Mouse (Mus musculus): ENCODE results near the gene Aip. TPM values are rescaled to one million over a fixed set of nuclear protein-coding genes. Genes with fewer than 3 reads are reported as not detected.
A peak's percentile ranks its signal among the peaks of the same experiment; 100 is the strongest.

The Aip gene
- total RNA-seq, 1 experiment: 26.9 TPM

DNA sequence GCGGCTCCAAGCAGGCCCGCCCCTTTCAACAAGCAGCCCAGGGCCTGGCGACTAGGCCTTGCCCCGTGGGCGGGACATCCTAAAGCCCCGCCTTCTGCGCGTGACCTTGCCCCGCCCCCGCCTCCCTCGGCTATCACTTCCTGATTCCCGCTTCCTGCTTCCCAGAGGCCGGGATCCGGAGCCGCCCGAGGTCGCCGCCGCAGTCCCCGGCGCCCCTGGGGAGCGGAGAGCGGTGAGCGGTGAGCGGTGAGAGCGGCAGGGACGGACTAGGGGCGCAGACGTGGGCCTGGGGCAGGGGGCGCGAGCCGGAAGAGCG is 22.8 kb upstream of the Aip start, which contains the start of gene Coro1b:
Gene Coro1b (plus strand): TSS at position 129 of the 316 bp plus-strand sequence.
- H3K9ac ChIP-seq (ENCODE audit: insufficient read depth, low read depth, low read length, poor library complexity, severe bottlenecking): peak within 1 kb of the TSS; percentile 86
- peak within 1 kb of the TSS; percentile 85 to 86 for H3K4me3 ChIP-seq (ENCODE audit: insufficient read depth in 1 of 2, low read depth in 1 of 2, low read length in 2 of 2, poor library complexity in 1 of 2, severe bottlenecking in 1 of 2)
- peaks cover 3 to 41% of the 10 kb centered on the region in 2 experiments for H3K4me1 ChIP-seq (ENCODE audit: control insufficient read depth in 2 of 2, insufficient read depth in 2 of 2, low read length in 2 of 2, poor library complexity in 1 of 2)
- no peaks in the 10 kb centered on the region for H3K9me3 ChIP-seq (ENCODE audit: control insufficient read depth, insufficient read depth, low read depth, low read length)
- TF ChIP-seq ZNF384 (IDR thresholded peaks at IDR 0.05; ENCODE audit: low read depth, low read length): no peak
- no peak for TF ChIP-seq ZC3H11A (IDR thresholded peaks at IDR 0.05; ENCODE audit: borderline replicate concordance, low read depth, low read length)
- TF ChIP-seq HCFC1 (IDR thresholded peaks at IDR 0.05; ENCODE audit: borderline replicate concordance, insufficient read depth, low read length): no peak
- TF ChIP-seq CHD2 (IDR thresholded peaks at IDR 0.05; ENCODE audit: low read depth, low read length): no peak
- no peak for TF ChIP-seq MAFK (IDR thresholded peaks at IDR 0.05; ENCODE audit: insufficient read depth, low read depth, low read length)
- H3K36me3 ChIP-seq (ENCODE audit: control insufficient read depth, insufficient read depth, low read length, poor library complexity, severe bottlenecking): peaks cover 21% of the 10 kb centered on the region; the same call in 1 of the 2 replicates
- in situ Hi-C loops (cut with MboI; ENCODE audit: low sequenced_read_pairs in 2 of 2, unreplicated experiment in 2 of 2): no loop called here
- no peak within 1 kb of the TSS; the same call in 1 of the 2 replicates for H3K27ac ChIP-seq (ENCODE audit: insufficient read depth, low read depth, low read length, poor library complexity, severe bottlenecking)
- peak; percentile 82 for DNase-seq (ENCODE audit: low read depth, low spot score)

GRCm38 (mm10) chr19:4147782-4148490 is 22.3 kb upstream of the Aip start:
- in situ Hi-C loops (cut with MboI; ENCODE audit: low sequenced_read_pairs in 2 of 2, unreplicated experiment in 2 of 2): no loop called here
- DNase-seq (ENCODE audit: low read depth, low spot score): no peak
- TF ChIP-seq HCFC1 (IDR thresholded peaks at IDR 0.05; ENCODE audit: borderline replicate concordance, insufficient read depth, low read length): no peak
- TF ChIP-seq CHD2 (IDR thresholded peaks at IDR 0.05; ENCODE audit: low read depth, low read length): no peak
- TF ChIP-seq MAFK (IDR thresholded peaks at IDR 0.05; ENCODE audit: insufficient read depth, low read depth, low read length): no peak
- TF ChIP-seq ZC3H11A (IDR thresholded peaks at IDR 0.05; ENCODE audit: borderline replicate concordance, low read depth, low read length): no peak
- TF ChIP-seq ZNF384 (IDR thresholded peaks at IDR 0.05; ENCODE audit: low read depth, low read length): no peak
- no peaks in the 10 kb centered on the region for H3K9me3 ChIP-seq (ENCODE audit: control insufficient read depth, insufficient read depth, low read depth, low read length)
- H3K4me1 ChIP-seq (ENCODE audit: control insufficient read depth in 2 of 2, insufficient read depth in 2 of 2, low read length in 2 of 2, poor library complexity in 1 of 2): peaks cover 3 to 36% of the 10 kb centered on the region in 2 experiments
- peak overlapping the region in 1 of 2 experiments; percentile 86; a peak in 2 of 4 replicates for H3K4me3 ChIP-seq (ENCODE audit: insufficient read depth in 1 of 2, low read depth in 1 of 2, low read length in 2 of 2, poor library complexity in 1 of 2, severe bottlenecking in 1 of 2)
- H3K9ac ChIP-seq (ENCODE audit: insufficient read depth, low read depth, low read length, poor library complexity, severe bottlenecking): no peak overlapping the region
- H3K36me3 ChIP-seq (ENCODE audit: control insufficient read depth, insufficient read depth, low read length, poor library complexity, severe bottlenecking): peaks cover 17% of the 10 kb centered on the region; the same call in 1 of the 2 replicates
- H3K27ac ChIP-seq (ENCODE audit: insufficient read depth, low read depth, low read length, poor library complexity, severe bottlenecking): no peak overlapping the region

GRCm38 (mm10) chr19:4147022-4147405 is 21.4 kb upstream of the Aip start:
- in situ Hi-C loops (cut with MboI; ENCODE audit: low sequenced_read_pairs in 2 of 2, unreplicated experiment in 2 of 2): no loop called here
- TF ChIP-seq ZNF384 (IDR thresholded peaks at IDR 0.05; ENCODE audit: low read depth, low read length): no peak
- no peak for TF ChIP-seq HCFC1 (IDR thresholded peaks at IDR 0.05; ENCODE audit: borderline replicate concordance, insufficient read depth, low read length)
- TF ChIP-seq MAFK (IDR thresholded peaks at IDR 0.05; ENCODE audit: insufficient read depth, low read depth, low read length): no peak
- no peak for TF ChIP-seq CHD2 (IDR thresholded peaks at IDR 0.05; ENCODE audit: low read depth, low read length)
- no peak for TF ChIP-seq ZC3H11A (IDR thresholded peaks at IDR 0.05; ENCODE audit: borderline replicate concordance, low read depth, low read length)
- H3K4me1 ChIP-seq (ENCODE audit: control insufficient read depth in 2 of 2, insufficient read depth in 2 of 2, low read length in 2 of 2, poor library complexity in 1 of 2): peaks cover 3 to 32% of the 10 kb centered on the region in 2 experiments
- H3K9ac ChIP-seq (ENCODE audit: insufficient read depth, low read depth, low read length, poor library complexity, severe bottlenecking): no peak overlapping the region
- H3K4me3 ChIP-seq (ENCODE audit: insufficient read depth in 1 of 2, low read depth in 1 of 2, low read length in 2 of 2, poor library complexity in 1 of 2, severe bottlenecking in 1 of 2): no peak overlapping the region
- H3K9me3 ChIP-seq (ENCODE audit: control insufficient read depth, insufficient read depth, low read depth, low read length): no peaks in the 10 kb centered on the region
- peaks cover 17% of the 10 kb centered on the region; the same call in 1 of the 2 replicates for H3K36me3 ChIP-seq (ENCODE audit: control insufficient read depth, insufficient read depth, low read length, poor library complexity, severe bottlenecking)
- H3K27ac ChIP-seq (ENCODE audit: insufficient read depth, low read depth, low read length, poor library complexity, severe bottlenecking): no peak overlapping the region
- no peak for DNase-seq (ENCODE audit: low read depth, low spot score)

DNA sequence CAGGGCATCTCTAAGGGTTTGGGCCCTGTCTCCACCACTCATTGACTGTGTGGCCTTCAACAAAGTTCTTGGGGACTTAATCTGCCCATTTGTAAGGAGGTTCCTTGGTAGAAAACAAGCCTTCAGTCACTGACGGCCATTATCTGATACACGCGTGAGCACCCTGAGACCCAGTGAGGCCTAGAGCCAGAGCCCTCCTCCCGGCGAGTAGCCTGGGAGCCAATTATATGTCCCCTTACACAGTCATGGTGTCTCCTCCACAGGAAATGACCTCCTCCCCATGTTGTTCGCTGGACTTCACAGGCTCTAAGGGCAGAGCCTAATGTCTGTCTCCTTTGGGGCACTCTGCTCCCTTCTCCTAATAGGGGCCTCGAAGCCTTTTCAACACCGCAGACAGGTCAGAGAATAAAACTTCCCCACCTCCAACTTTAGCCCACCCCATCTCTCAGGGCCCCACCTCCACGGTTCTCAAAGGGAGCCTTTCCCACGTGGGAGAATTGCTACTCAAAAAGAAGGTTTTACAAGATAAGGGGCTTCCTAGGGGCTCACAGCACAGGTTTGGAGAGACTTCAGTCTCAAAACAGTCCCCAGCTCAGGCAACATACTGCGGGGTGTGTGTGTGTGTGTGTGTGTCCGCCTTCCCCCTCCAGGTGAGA is 20.8 kb upstream of the Aip start:
- H3K4me1 ChIP-seq (ENCODE audit: control insufficient read depth in 2 of 2, insufficient read depth in 2 of 2, low read length in 2 of 2, poor library complexity in 1 of 2): peaks cover 3 to 29% of the 10 kb centered on the region in 2 experiments
- no peak overlapping the region for H3K4me3 ChIP-seq (ENCODE audit: insufficient read depth in 1 of 2, low read depth in 1 of 2, low read length in 2 of 2, poor library complexity in 1 of 2, severe bottlenecking in 1 of 2)
- in situ Hi-C loops (cut with MboI; ENCODE audit: low sequenced_read_pairs in 2 of 2, unreplicated experiment in 2 of 2): no loop called here
- H3K36me3 ChIP-seq (ENCODE audit: control insufficient read depth, insufficient read depth, low read length, poor library complexity, severe bottlenecking): peaks cover 16% of the 10 kb centered on the region; the same call in 1 of the 2 replicates
- no peak overlapping the region for H3K9ac ChIP-seq (ENCODE audit: insufficient read depth, low read depth, low read length, poor library complexity, severe bottlenecking)
- no peak for DNase-seq (ENCODE audit: low read depth, low spot score)
- TF ChIP-seq ZNF384 (IDR thresholded peaks at IDR 0.05; ENCODE audit: low read depth, low read length) (no peak), CHD2 (IDR thresholded peaks at IDR 0.05; ENCODE audit: low read depth, low read length) (no peak), MAFK (IDR thresholded peaks at IDR 0.05; ENCODE audit: insufficient read depth, low read depth, low read length) (no peak), HCFC1 (IDR thresholded peaks at IDR 0.05; ENCODE audit: borderline replicate concordance, insufficient read depth, low read length) (no peak), ZC3H11A (IDR thresholded peaks at IDR 0.05; ENCODE audit: borderline replicate concordance, low read depth, low read length) (no peak)
- H3K9me3 ChIP-seq (ENCODE audit: control insufficient read depth, insufficient read depth, low read depth, low read length): no peaks in the 10 kb centered on the region
- H3K27ac ChIP-seq (ENCODE audit: insufficient read depth, low read depth, low read length, poor library complexity, severe bottlenecking): no peak overlapping the region
